Mouse (Mus musculus) kidney, embryonic 15.5 days (tissue): ENCODE data around the gene Tigar. TPM values are rescaled to one million over a fixed set of nuclear protein-coding genes. Genes with fewer than 3 reads are reported as not detected.

Experiments used
- ATAC-seq: fragments of 200-750 bp; cut with Nextera tagmentation; replicated peaks from 2 replicates; pipeline ENCODE4 v1.8.0; 2017; ENCODE audit warnings: moderate TSS enrichment; ENCODE audit not compliant: low FRiP score
- H3K27ac ChIP-seq: fragments of 300-500 bp; sonication (generic); 2 replicates; pipeline ENCODE4 v1.5.1; 2015; ENCODE audit warnings: mild to moderate bottlenecking, inconsistent platforms
- H3K27me3 ChIP-seq: fragments of 300-500 bp; sonication (generic); 2 replicates; pipeline ENCODE4 v1.6.1; 2015; ENCODE audit warnings: inconsistent platforms
- H3K36me3 ChIP-seq: fragments of 300-500 bp; sonication (generic); 2 replicates; pipeline ENCODE4 v1.6.1; 2015; ENCODE audit warnings: inconsistent platforms
- H3K4me1 ChIP-seq: fragments of 300-500 bp; sonication (generic); 2 replicates; pipeline ENCODE4 v1.6.1; 2015; ENCODE audit warnings: inconsistent platforms
- H3K4me2 ChIP-seq: fragments of 300-500 bp; sonication (generic); 2 replicates; pipeline ENCODE4 v1.6.1; 2015; ENCODE audit warnings: moderate library complexity, mild to moderate bottlenecking, inconsistent platforms
- H3K4me3 ChIP-seq: fragments of 300-500 bp; sonication (generic); replicated peaks from 2 replicates; pipeline ENCODE4 v1.5.1; 2015; ENCODE audit warnings: mild to moderate bottlenecking, inconsistent platforms
- H3K9ac ChIP-seq: fragments of 300-500 bp; sonication (generic); 2 replicates; pipeline ENCODE4 v1.6.1; 2015; ENCODE audit warnings: mild to moderate bottlenecking, inconsistent platforms
- H3K9me3 ChIP-seq: fragments of 300-500 bp; sonication (generic); replicated peaks from 2 replicates; pipeline ENCODE4 v1.6.1; 2016; ENCODE audit warnings: inconsistent platforms
- WGBS: fragments of 180-500 bp; shearing (Covaris S2); methylation state at CpG from one replicate; pipeline ENCODE4 v1.1.7; 2015; ENCODE audit warnings: mixed read lengths; 5-methylcytosine and 5-hydroxymethylcytosine counted together
- polyA plus RNA-seq: library from polyadenylated mRNA; unstranded; fragments of >200 nt; fragmentation: Nextera tagmentation; extraction: Ambion mirVana; gene quantifications from 2 replicates; pipeline ENCODE4 v1.2.1, GENCODE M21; 2015

Tigar gene
- polyA plus RNA-seq, 1 experiment from 2014 or later: 3.4 TPM

DNA sequence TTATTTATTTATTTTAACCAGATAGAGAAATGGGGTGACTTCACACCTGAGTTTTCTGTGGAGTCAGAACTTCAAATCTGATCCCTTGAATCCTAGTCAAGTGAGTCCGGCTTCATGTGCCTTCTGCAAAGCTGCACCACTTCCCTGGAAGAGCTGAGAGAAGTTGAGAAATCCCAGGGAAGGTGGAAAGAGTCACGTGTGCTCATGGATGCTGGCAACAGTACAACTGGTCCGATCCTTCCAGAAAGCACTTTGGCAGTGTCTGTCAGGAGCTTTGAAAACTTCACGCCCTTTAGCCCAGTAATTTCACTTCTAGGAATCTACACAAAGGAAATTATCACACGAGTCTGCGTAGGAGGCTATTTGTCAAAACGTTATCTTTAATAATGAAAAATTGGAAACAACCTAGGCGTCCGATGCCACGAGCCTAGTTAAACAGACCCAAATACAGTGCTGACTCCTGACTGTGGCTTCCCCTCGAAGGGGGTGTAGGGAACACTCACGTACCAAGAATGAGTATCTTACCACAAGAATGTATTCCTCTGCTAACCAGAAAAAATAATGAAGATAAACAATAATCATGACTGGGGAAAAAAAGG, 52.3 kb downstream of the Tigar start:
- Histone ChIP-seq H3K9me3 (no peaks in the 10 kb centered on the region), H3K27ac (no peak overlapping the region), H3K4me1 (no peaks in the 10 kb centered on the region), H3K4me3 (no peak overlapping the region), H3K9ac (no peak overlapping the region), H3K27me3 (0 out of 2 replicates have a peak, but pooled peaks cover 2% of the 10 kb centered on the region), H3K4me2 (no peak overlapping the region), H3K36me3 (no peaks in the 10 kb centered on the region)
- no peak for ATAC-seq
- WGBS: 76% methylated on average over 12 of the region's 12 CpGs

DNA sequence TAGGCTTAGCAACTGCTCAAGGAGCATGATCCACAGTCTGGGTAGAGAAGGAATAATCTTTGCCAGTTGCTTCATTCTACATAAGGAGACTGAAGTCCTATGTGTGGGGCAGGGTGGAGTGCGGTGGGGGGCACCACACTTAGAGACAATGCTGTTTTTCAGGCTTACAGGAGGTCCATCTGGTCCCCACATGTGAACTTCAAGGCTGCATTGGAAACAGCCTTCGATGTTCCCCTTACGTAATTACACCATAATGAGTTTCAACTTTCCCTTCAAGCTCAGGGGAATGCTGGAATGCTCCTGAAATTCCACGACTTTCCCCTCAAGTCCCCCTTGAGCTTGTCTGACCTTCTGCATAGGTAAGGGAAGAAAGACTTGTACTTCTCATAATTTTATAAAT, 58.5 kb downstream of the Tigar start:
- Histone ChIP-seq H3K9ac (no peak overlapping the region), H3K9me3 (no peaks in the 10 kb centered on the region), H3K4me3 (no peak overlapping the region), H3K27ac (no peak overlapping the region), H3K4me1 (no peaks in the 10 kb centered on the region), H3K4me2 (no peak overlapping the region), H3K27me3 (no peaks in the 10 kb centered on the region), H3K36me3 (no peaks in the 10 kb centered on the region)
- 66% methylated on average over 4 of the region's 4 CpGs for WGBS
- no peak for ATAC-seq

DNA sequence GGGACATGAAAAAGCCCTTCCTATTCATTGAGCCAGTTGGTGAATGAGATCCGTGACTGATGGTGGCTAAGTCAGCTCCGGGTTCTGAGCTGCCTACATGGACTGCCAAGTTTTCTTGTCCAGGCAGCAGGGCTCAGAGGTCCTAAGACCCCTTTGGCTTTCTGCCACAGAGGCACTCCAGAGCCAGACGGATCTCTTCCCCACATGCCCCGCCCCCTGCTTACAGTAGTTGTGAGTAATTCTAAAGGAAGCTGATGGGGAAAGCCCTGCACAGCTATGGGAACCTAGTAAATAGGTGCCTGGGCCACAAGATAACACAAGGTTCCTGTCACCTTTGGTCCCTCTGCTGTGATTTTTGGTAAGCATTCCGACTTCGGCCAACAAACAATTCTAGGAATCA, 64.4 kb downstream of the Tigar start:
- no peak for ATAC-seq
- 49% methylated on average over 6 of the region's 6 CpGs for WGBS

More for the DNA sequence above, 64.4 kb downstream of the Tigar start:
- H3K9me3 ChIP-seq: no peaks in the 10 kb centered on the region
- no peaks in the 10 kb centered on the region for H3K36me3 ChIP-seq
- H3K4me3 ChIP-seq: no peak overlapping the region
- no peak overlapping the region for H3K9ac ChIP-seq
- peaks cover 2% of the 10 kb centered on the region; the same call in 1 of the 2 replicates for H3K4me1 ChIP-seq
- no peak overlapping the region for H3K27ac ChIP-seq
- H3K27me3 ChIP-seq: no peaks in the 10 kb centered on the region
- no peak overlapping the region for H3K4me2 ChIP-seq

Other genes with a start within 250 kb of the Tigar start
- not detected in 2 replicates for gene Dyrk4, start 187.7 kb downstream of the Tigar start, polyA plus RNA-seq
- 58.2 and 61.5 TPM in 2 replicates for gene Rad51ap1, start 170.0 kb downstream of the Tigar start, polyA plus RNA-seq
- 17.2 and 18.0 TPM in 2 replicates for gene D6Wsu163e, start 169.6 kb downstream of the Tigar start, polyA plus RNA-seq
- gene Fgf6, start 94.0 kb downstream of the Tigar start, polyA plus RNA-seq: 0.12 and 0.24 TPM in 2 replicates
- gene Fgf23, start 36.7 kb downstream of the Tigar start, polyA plus RNA-seq: not detected in 2 replicates
- gene Ccnd2, start 42.6 kb upstream of the Tigar start, polyA plus RNA-seq: 666 and 667 TPM in 2 replicates